Mouse (Mus musculus): ENCODE measurements at regions not wholly inside any gene's neighbourhood (a gene's known extent, or its start where the extent isn't known, plus 50 kb on each side); places are given as distances from the start of the nearest gene placed in this dataset.

GRCm38 (mm10) chr1:61068112-61068511 is 90.4 kb downstream of the Icos start:
- 69% methylated on average over 6 of the region's 6 CpGs for WGBS
- TF ChIP-seq CTCF (IDR thresholded peaks at IDR 0.05) (no peak), EP300 (IDR thresholded peaks at IDR 0.05) (no peak)
- no peak overlapping the region for H3K27ac ChIP-seq (ENCODE audit: low read length)

GRCm38 (mm10) chr1:61074127-61074526 is 96.4 kb downstream of the Icos start:
- no peak for DNase-seq (ENCODE audit: low spot score)

More at GRCm38 (mm10) chr1:61068112-61068511, 90.4 kb downstream of the Icos start:
- H3K4me3 ChIP-seq (ENCODE audit: low read depth, low read length): no peak overlapping the region
- H3K4me2 ChIP-seq (replicated peaks; ENCODE audit: low read depth, low read length): no peak overlapping the region
- DNase-seq (ENCODE audit: low spot score) (no peak), ATAC-seq (no peak)
- H3K9ac ChIP-seq (replicated peaks; ENCODE audit: low read depth): no peak overlapping the region
- no peaks in the 10 kb centered on the region for H3K36me3 ChIP-seq (ENCODE audit: insufficient read depth, low read length)
- no peaks in the 10 kb centered on the region for H3K27me3 ChIP-seq (replicated peaks; ENCODE audit: insufficient read depth, low read length)
- H3K4me1 ChIP-seq (ENCODE audit: insufficient read depth, low read depth, low read length): no peaks in the 10 kb centered on the region
- no peaks in the 10 kb centered on the region for H3K9me3 ChIP-seq (ENCODE audit: low read length)

GRCm38 (mm10) chr1:61075335-61075734 is 97.6 kb downstream of the Icos start:
- Histone ChIP-seq H3K27ac (ENCODE audit: low read length) (no peak overlapping the region), H3K36me3 (ENCODE audit: insufficient read depth, low read length) (no peaks in the 10 kb centered on the region), H3K9ac (replicated peaks; ENCODE audit: low read depth) (no peak overlapping the region), H3K4me3 (ENCODE audit: low read depth, low read length) (no peak overlapping the region), H3K4me1 (ENCODE audit: insufficient read depth, low read depth, low read length) (no peaks in the 10 kb centered on the region), H3K4me2 (replicated peaks; ENCODE audit: low read depth, low read length) (no peak overlapping the region), H3K27me3 (replicated peaks; ENCODE audit: insufficient read depth, low read length) (no peaks in the 10 kb centered on the region), H3K9me3 (ENCODE audit: low read length) (no peaks in the 10 kb centered on the region)
- no peak for ATAC-seq
- 61% methylated on average over 1 of the region's 1 CpGs for WGBS
- no peak for DNase-seq (ENCODE audit: low spot score)
- TF ChIP-seq EP300 (IDR thresholded peaks at IDR 0.05) (no peak), CTCF (IDR thresholded peaks at IDR 0.05) (no peak)

More at GRCm38 (mm10) chr1:61074127-61074526, 96.4 kb downstream of the Icos start:
- Histone ChIP-seq H3K9me3 (ENCODE audit: low read length) (no peaks in the 10 kb centered on the region), H3K27ac (ENCODE audit: low read length) (no peak overlapping the region), H3K36me3 (ENCODE audit: insufficient read depth, low read length) (no peaks in the 10 kb centered on the region), H3K27me3 (replicated peaks; ENCODE audit: insufficient read depth, low read length) (no peaks in the 10 kb centered on the region), H3K4me1 (ENCODE audit: insufficient read depth, low read depth, low read length) (no peaks in the 10 kb centered on the region), H3K9ac (replicated peaks; ENCODE audit: low read depth) (no peak overlapping the region), H3K4me3 (ENCODE audit: low read depth, low read length) (no peak overlapping the region), H3K4me2 (replicated peaks; ENCODE audit: low read depth, low read length) (no peak overlapping the region)
- TF ChIP-seq CTCF (IDR thresholded peaks at IDR 0.05) (no peak), EP300 (IDR thresholded peaks at IDR 0.05) (no peak)
- ATAC-seq: no peak
- WGBS: 82% methylated on average over 2 of the region's 2 CpGs

GRCm38 (mm10) chr1:61084732-61085131 is 107.0 kb downstream of the Icos start:
- H3K9ac ChIP-seq (replicated peaks; ENCODE audit: low read depth): no peak overlapping the region
- DNase-seq (ENCODE audit: low spot score) (no peak), ATAC-seq (no peak)
- H3K9me3 ChIP-seq (ENCODE audit: low read length): no peaks in the 10 kb centered on the region
- no peak overlapping the region for H3K27ac ChIP-seq (ENCODE audit: low read length)
- H3K27me3 ChIP-seq (replicated peaks; ENCODE audit: insufficient read depth, low read length): no peaks in the 10 kb centered on the region
- TF ChIP-seq EP300 (IDR thresholded peaks at IDR 0.05) (no peak), CTCF (IDR thresholded peaks at IDR 0.05) (no peak)
- no peaks in the 10 kb centered on the region for H3K36me3 ChIP-seq (ENCODE audit: insufficient read depth, low read length)
- no peak overlapping the region for H3K4me3 ChIP-seq (ENCODE audit: low read depth, low read length)
- H3K4me2 ChIP-seq (replicated peaks; ENCODE audit: low read depth, low read length): no peak overlapping the region
- H3K4me1 ChIP-seq (ENCODE audit: insufficient read depth, low read depth, low read length): no peaks in the 10 kb centered on the region

- H3K4me1 ChIP-seq (ENCODE audit: insufficient read depth, low read depth, low read length): no peaks in the 10 kb centered on the region
- no peaks in the 10 kb centered on the region for H3K36me3 ChIP-seq (ENCODE audit: insufficient read depth, low read length)
- H3K9ac ChIP-seq (replicated peaks; ENCODE audit: low read depth): no peak overlapping the region
- no peak for DNase-seq (ENCODE audit: low spot score)
- no peaks in the 10 kb centered on the region for H3K9me3 ChIP-seq (ENCODE audit: low read length)
- no peak for ATAC-seq
- H3K27me3 ChIP-seq (replicated peaks; ENCODE audit: insufficient read depth, low read length): no peaks in the 10 kb centered on the region
- 62% methylated on average over 5 of the region's 5 CpGs for WGBS
- TF ChIP-seq CTCF (IDR thresholded peaks at IDR 0.05): no peak
- no peak for TF ChIP-seq EP300 (IDR thresholded peaks at IDR 0.05)
- H3K4me3 ChIP-seq (ENCODE audit: low read depth, low read length): no peak overlapping the region
- no peak overlapping the region for H3K4me2 ChIP-seq (replicated peaks; ENCODE audit: low read depth, low read length)
- H3K27ac ChIP-seq (ENCODE audit: low read length): no peak overlapping the region
These were observed 109.1 kb downstream of the Icos start for GRCm38 (mm10) chr1:61086811-61087210.

GRCm38 (mm10) chr1:61090801-61091200 is 113.1 kb downstream of the Icos start:
- H3K4me2 ChIP-seq (replicated peaks; ENCODE audit: low read depth, low read length): no peak overlapping the region
- no peak overlapping the region for H3K9ac ChIP-seq (replicated peaks; ENCODE audit: low read depth)
- no peak for DNase-seq (ENCODE audit: low spot score)
- no peak for TF ChIP-seq CTCF (IDR thresholded peaks at IDR 0.05)
- TF ChIP-seq EP300 (IDR thresholded peaks at IDR 0.05): no peak
- 83% methylated on average over 1 of the region's 1 CpGs for WGBS
- no peaks in the 10 kb centered on the region for H3K36me3 ChIP-seq (ENCODE audit: insufficient read depth, low read length)
- no peaks in the 10 kb centered on the region for H3K9me3 ChIP-seq (ENCODE audit: low read length)
- H3K27ac ChIP-seq (ENCODE audit: low read length): no peak overlapping the region
- H3K27me3 ChIP-seq (replicated peaks; ENCODE audit: insufficient read depth, low read length): no peaks in the 10 kb centered on the region
- no peak for ATAC-seq
- no peaks in the 10 kb centered on the region for H3K4me1 ChIP-seq (ENCODE audit: insufficient read depth, low read depth, low read length)
- H3K4me3 ChIP-seq (ENCODE audit: low read depth, low read length): no peak overlapping the region

- DNase-seq (ENCODE audit: low spot score) (no peak), ATAC-seq (no peak)
- TF ChIP-seq EP300 (IDR thresholded peaks at IDR 0.05) (no peak), CTCF (IDR thresholded peaks at IDR 0.05) (no peak)
- H3K9ac ChIP-seq (replicated peaks; ENCODE audit: low read depth): no peak overlapping the region
- H3K27ac ChIP-seq (ENCODE audit: low read length): no peak overlapping the region
- H3K27me3 ChIP-seq (replicated peaks; ENCODE audit: insufficient read depth, low read length): no peaks in the 10 kb centered on the region
- H3K4me2 ChIP-seq (replicated peaks; ENCODE audit: low read depth, low read length): no peak overlapping the region
- no peak overlapping the region for H3K4me3 ChIP-seq (ENCODE audit: low read depth, low read length)
- no peaks in the 10 kb centered on the region for H3K9me3 ChIP-seq (ENCODE audit: low read length)
- no peaks in the 10 kb centered on the region for H3K4me1 ChIP-seq (ENCODE audit: insufficient read depth, low read depth, low read length)
- H3K36me3 ChIP-seq (ENCODE audit: insufficient read depth, low read length): no peaks in the 10 kb centered on the region
These were observed 117.9 kb downstream of the Icos start for GRCm38 (mm10) chr1:61095481-61096165.

Data from lung, postnatal 0 days (tissue).